Mouse (Mus musculus) lung, adult 2 months (tissue): ENCODE results near the gene Svs4. TPM values are rescaled to one million over a fixed set of nuclear protein-coding genes. Genes with fewer than 3 reads are reported as not detected.
"Not testable (repeated sequence)": the region's sequence is repeated elsewhere in the genome, so short reads cannot be mapped to it uniquely, and the experiment has no call there.

Experiments
- DNase-seq: peaks from one replicate; pipeline ENCODE4 v3.0.0; 2022
- H3K4me1 ChIP-seq: fragments of 200-500 bp; 2 replicates; pipeline ENCODE4 v1.6.1; 2011; ENCODE audit warnings: low read length; ENCODE audit not compliant: control insufficient read depth, insufficient read depth
- H3K4me3 ChIP-seq: fragments of 200-500 bp; replicated peaks from 2 replicates; pipeline ENCODE3; 2011; ENCODE audit warnings: low read depth, mild to moderate bottlenecking, control low read depth, low read length; ENCODE audit errors: extremely low read depth
- CTCF ChIP-seq: fragments of 200-500 bp; IDR thresholded peaks from 2 replicates; pipeline ENCODE4 v1.5.1; 2011; ENCODE audit warnings: mild to moderate bottlenecking, low read length, control low read depth; ENCODE audit not compliant: insufficient read depth
- POLR2A ChIP-seq: fragments of 200-500 bp; IDR thresholded peaks from 2 replicates; pipeline ENCODE4 v1.6.1; 2011; ENCODE audit warnings: low read depth, mild to moderate bottlenecking, control low read depth, low read length, borderline replicate concordance; ENCODE audit errors: extremely low read depth
- WGBS: fragments of 180-500 bp; shearing (Covaris S2); methylation state at CpG from one replicate; pipeline ENCODE4 v1.1.7; 2018; 5-methylcytosine and 5-hydroxymethylcytosine counted together
- polyA plus RNA-seq: library from polyadenylated mRNA; depleted of rRNA; stranded (reverse); fragments of >200 nt; gene quantifications from 2 replicates; pipeline ENCODE4 v1.2.3, GENCODE M21; 2012; rRNA removed

Gene Svs4
- polyA plus RNA-seq: not detected in 2 replicates

- no peak for DNase-seq
- 83% methylated on average over 4 of the region's 4 CpGs for WGBS
- Histone ChIP-seq H3K4me3 (no peak within 1 kb of the TSS), H3K4me1 (no peaks in the 10 kb centered on the region)
- TF ChIP-seq POLR2A (no peak), CTCF (no peak)
Measured at GRCm38 (mm10) chr2:164278359-164278758, at the start of gene Svs4. Svs4 (minus strand) TSS chr2:164278459.

GRCm38 (mm10) chr2:164320983-164321382 lies 42.7 kb upstream of the Svs4 start:
- no peak for DNase-seq
- Histone ChIP-seq H3K4me1 (no peaks in the 10 kb centered on the region), H3K4me3 (no peak overlapping the region)
- 76% methylated on average over 6 of the region's 6 CpGs for WGBS
- TF ChIP-seq POLR2A (no peak), CTCF (no peak)

GRCm38 (mm10) chr2:164316451-164316850 lies 38.2 kb upstream of the Svs4 start, which contains the start of gene Svs6:
Svs6 (plus strand) TSS chr2:164316751.
- not testable (repeated sequence) for DNase-seq, H3K4me3 ChIP-seq, H3K4me1 ChIP-seq
- WGBS: 73% methylated on average over 1 of the region's 1 CpGs

GRCm38 (mm10) chr2:164315460-164315859 lies 37.2 kb upstream of the Svs4 start:
- H3K4me3 ChIP-seq, DNase-seq, H3K4me1 ChIP-seq: not testable (repeated sequence)

- TF ChIP-seq CTCF: no peak
- TF ChIP-seq POLR2A: no peak
- WGBS: 83% methylated on average over 5 of the region's 5 CpGs
- Histone ChIP-seq H3K4me3 (no peak overlapping the region), H3K4me1 (no peaks in the 10 kb centered on the region)
- no peak for DNase-seq
Measured at GRCm38 (mm10) chr2:164312599-164312998, 34.3 kb upstream of the Svs4 start.

- not testable (repeated sequence) for DNase-seq, H3K4me3 ChIP-seq, H3K4me1 ChIP-seq
- 75% methylated on average over 1 of the region's 1 CpGs for WGBS
Measured at GRCm38 (mm10) chr2:164288968-164289367, 10.7 kb upstream of the Svs4 start, which contains the start of gene Svs3a. Svs3a (plus strand) TSS chr2:164289268.

GRCm38 (mm10) chr2:164256540-164256939 lies 21.7 kb downstream of the Svs4 start, which contains the start of gene Svs3b:
Svs3b (minus strand) TSS chr2:164256640.
- not testable (repeated sequence) for H3K4me3 ChIP-seq, H3K4me1 ChIP-seq, DNase-seq
- 76% methylated on average over 1 of the region's 1 CpGs for WGBS

GRCm38 (mm10) chr2:164238366-164238765 lies 39.9 kb downstream of the Svs4 start, which contains the start of gene Svs2:
Svs2 (minus strand) TSS chr2:164238466.
- no peaks in the 10 kb centered on the region for H3K4me1 ChIP-seq
- no peak for DNase-seq
- 78% methylated on average over 3 of the region's 3 CpGs for WGBS
- TF ChIP-seq POLR2A (no peak), CTCF (no peak)
- no peak within 1 kb of the TSS for H3K4me3 ChIP-seq

GRCm38 (mm10) chr2:164232671-164233070 lies 45.6 kb downstream of the Svs4 start:
- Histone ChIP-seq H3K4me3 (no peak overlapping the region), H3K4me1 (no peaks in the 10 kb centered on the region)
- TF ChIP-seq POLR2A (no peak), CTCF (no peak)
- 74% methylated on average over 8 of the region's 8 CpGs for WGBS
- no peak for DNase-seq

GRCm38 (mm10) chr2:164228361-164229070 lies 49.7 kb downstream of the Svs4 start:
- no peak for TF ChIP-seq CTCF
- TF ChIP-seq POLR2A: no peak
- no peak overlapping the region for H3K4me3 ChIP-seq
- DNase-seq: no peak
- H3K4me1 ChIP-seq: no peaks in the 10 kb centered on the region
- WGBS: 77% methylated on average over 8 of the region's 8 CpGs

Other genes starting within 250 kb of the Svs4 start
- 22.0 and 31.3 TPM in 2 replicates for gene Stk4, start 208.1 kb downstream of the Svs4 start, polyA plus RNA-seq
- 43.5 and 48.8 TPM in 2 replicates for gene Tomm34, start 207.3 kb downstream of the Svs4 start, polyA plus RNA-seq
- 0.07 and 0.21 TPM in 2 replicates for gene Kcns1, start 107.3 kb downstream of the Svs4 start, polyA plus RNA-seq
- gene Wfdc5, start 95.7 kb downstream of the Svs4 start, polyA plus RNA-seq: 0.27 and 16.2 TPM in 2 replicates
- gene Wfdc12, start 87.9 kb downstream of the Svs4 start, polyA plus RNA-seq: 0.43 and 4.4 TPM in 2 replicates
- gene Wfdc15a, start 78.3 kb downstream of the Svs4 start, polyA plus RNA-seq: not detected in 2 replicates
- gene Wfdc15b, start 56.8 kb downstream of the Svs4 start, polyA plus RNA-seq: 0.34 TPM in 1 of 2 replicates, not detected in the other
- gene Svs2, start 40.0 kb downstream of the Svs4 start, polyA plus RNA-seq: not detected in 2 replicates
- not detected in 2 replicates for gene Svs3b, start 21.8 kb downstream of the Svs4 start, polyA plus RNA-seq
- gene Svs3a, start 10.8 kb upstream of the Svs4 start, polyA plus RNA-seq: not detected in 2 replicates
- not detected in 2 replicates for gene Svs6, start 38.3 kb upstream of the Svs4 start, polyA plus RNA-seq
- not detected in 2 replicates for gene Svs5, start 54.3 kb upstream of the Svs4 start, polyA plus RNA-seq
- 64.8 and 662 TPM in 2 replicates for gene Slpi, start 110.6 kb upstream of the Svs4 start, polyA plus RNA-seq
- 86.8 and 101 TPM in 2 replicates for gene Rbpjl, start 124.7 kb upstream of the Svs4 start, polyA plus RNA-seq
- gene Matn4, start 126.7 kb upstream of the Svs4 start, polyA plus RNA-seq: 78.0 and 80.1 TPM in 2 replicates
- gene Sdc4, start 165.4 kb upstream of the Svs4 start, polyA plus RNA-seq: 75.1 and 91.1 TPM in 2 replicates
- 89.8 and 133 TPM in 2 replicates for gene Sys1, start 178.5 kb upstream of the Svs4 start, polyA plus RNA-seq
- gene Gm20458, start 182.5 kb upstream of the Svs4 start, polyA plus RNA-seq: 47.7 and 52.2 TPM in 2 replicates
- not detected in 2 replicates for gene Trp53tg5, start 195.3 kb upstream of the Svs4 start, polyA plus RNA-seq
- 52.6 and 72.9 TPM in 2 replicates for gene Dbndd2, start 207.6 kb upstream of the Svs4 start, polyA plus RNA-seq
- 93.8 and 104 TPM in 2 replicates for gene Pigt, start 219.1 kb upstream of the Svs4 start, polyA plus RNA-seq